Mouse (Mus musculus) lung, adult 2 months (tissue): ENCODE measurements around the gene Rims1. TPM values are rescaled to one million over a fixed set of nuclear protein-coding genes. Genes with fewer than 3 reads are reported as not detected.

ENCODE experiments used
- DNase-seq: peaks from one replicate; pipeline ENCODE4 v3.0.0; 2022
- H3K4me1 ChIP-seq: fragments of 200-500 bp; 2 replicates; pipeline ENCODE4 v1.6.1; 2011; ENCODE audit warnings: low read length; ENCODE audit not compliant: control insufficient read depth, insufficient read depth
- H3K4me3 ChIP-seq: fragments of 200-500 bp; replicated peaks from 2 replicates; pipeline ENCODE3; 2011; ENCODE audit warnings: low read depth, mild to moderate bottlenecking, control low read depth, low read length; ENCODE audit errors: extremely low read depth
- CTCF ChIP-seq: fragments of 200-500 bp; IDR thresholded peaks from 2 replicates; pipeline ENCODE4 v1.5.1; 2011; ENCODE audit warnings: mild to moderate bottlenecking, low read length, control low read depth; ENCODE audit not compliant: insufficient read depth
- POLR2A ChIP-seq: fragments of 200-500 bp; IDR thresholded peaks from 2 replicates; pipeline ENCODE4 v1.6.1; 2011; ENCODE audit warnings: low read depth, mild to moderate bottlenecking, control low read depth, low read length, borderline replicate concordance; ENCODE audit errors: extremely low read depth
- WGBS: fragments of 180-500 bp; shearing (Covaris S2); methylation state at CpG from one replicate; pipeline ENCODE4 v1.1.7; 2018; 5-methylcytosine and 5-hydroxymethylcytosine counted together
- polyA plus RNA-seq: library from polyadenylated mRNA; depleted of rRNA; stranded (reverse); fragments of >200 nt; gene quantifications from 2 replicates; pipeline ENCODE4 v1.2.3, GENCODE M21; 2012

The Rims1 gene
- polyA plus RNA-seq, 1 experiment: 0.13 TPM

GRCm38 (mm10) chr1:22770530-22771254 is 35.1 kb downstream of the Rims1 start:
- no peaks in the 10 kb centered on the region for H3K4me1 ChIP-seq
- 71% methylated on average over 7 of the region's 7 CpGs for WGBS
- DNase-seq: no peak
- TF ChIP-seq POLR2A (no peak), CTCF (no peak)
- no peak overlapping the region for H3K4me3 ChIP-seq

GRCm38 (mm10) chr1:22763376-22763775 is 42.4 kb downstream of the Rims1 start:
- H3K4me3 ChIP-seq: no peak overlapping the region
- DNase-seq: no peak
- 64% methylated on average over 4 of the region's 4 CpGs for WGBS
- TF ChIP-seq CTCF (no peak), POLR2A (no peak)
- H3K4me1 ChIP-seq: no peaks in the 10 kb centered on the region

- Histone ChIP-seq H3K4me1 (no peaks in the 10 kb centered on the region), H3K4me3 (no peak overlapping the region)
- DNase-seq: no peak
- TF ChIP-seq CTCF (no peak), POLR2A (no peak)
- 91% methylated on average over 5 of the region's 5 CpGs for WGBS
These were observed 43.0 kb downstream of the Rims1 start for GRCm38 (mm10) chr1:22762780-22763179.

GRCm38 (mm10) chr1:22750536-22750935 is 55.3 kb downstream of the Rims1 start:
- H3K4me3 ChIP-seq: no peak overlapping the region
- H3K4me1 ChIP-seq: no peaks in the 10 kb centered on the region
- no peak for TF ChIP-seq CTCF
- TF ChIP-seq POLR2A: no peak
- DNase-seq: no peak
- 69% methylated on average over 2 of the region's 2 CpGs for WGBS

GRCm38 (mm10) chr1:22744655-22745054 is 61.1 kb downstream of the Rims1 start:
- H3K4me3 ChIP-seq: no peak overlapping the region
- no peak for DNase-seq
- H3K4me1 ChIP-seq: no peaks in the 10 kb centered on the region
- TF ChIP-seq POLR2A (no peak), CTCF (no peak)
- 85% methylated on average over 5 of the region's 5 CpGs for WGBS

- TF ChIP-seq POLR2A (no peak), CTCF (no peak)
- no peak for DNase-seq
- no peaks in the 10 kb centered on the region for H3K4me1 ChIP-seq
- no peak overlapping the region for H3K4me3 ChIP-seq
- 79% methylated on average over 6 of the region's 6 CpGs for WGBS
These were observed 68.3 kb downstream of the Rims1 start for GRCm38 (mm10) chr1:22737491-22737890.

GRCm38 (mm10) chr1:22734429-22734828 is 71.4 kb downstream of the Rims1 start:
- TF ChIP-seq CTCF (no peak), POLR2A (no peak)
- no peak for DNase-seq
- H3K4me1 ChIP-seq: no peaks in the 10 kb centered on the region
- no peak overlapping the region for H3K4me3 ChIP-seq
- WGBS: 91% methylated on average over 2 of the region's 2 CpGs

- no peak for TF ChIP-seq POLR2A
- TF ChIP-seq CTCF: no peak
- 94% methylated on average over 1 of the region's 1 CpGs for WGBS
- no peak for DNase-seq
These were observed 72.5 kb downstream of the Rims1 start for GRCm38 (mm10) chr1:22733281-22733680.

GRCm38 (mm10) chr1:22728207-22728606 is 77.6 kb downstream of the Rims1 start:
- Histone ChIP-seq H3K4me3 (no peak overlapping the region), H3K4me1 (no peaks in the 10 kb centered on the region; the same call in 1 of the 2 replicates)
- 34% methylated on average over 4 of the region's 4 CpGs for WGBS
- no peak for TF ChIP-seq CTCF
- no peak for TF ChIP-seq POLR2A
- DNase-seq: no peak

More at GRCm38 (mm10) chr1:22733281-22733680, 72.5 kb downstream of the Rims1 start:
- Histone ChIP-seq H3K4me1 (no peaks in the 10 kb centered on the region), H3K4me3 (no peak overlapping the region)

GRCm38 (mm10) chr1:22721706-22722105 is 84.1 kb downstream of the Rims1 start:
- no peak for TF ChIP-seq POLR2A
- no peak for TF ChIP-seq CTCF
- no peaks in the 10 kb centered on the region for H3K4me1 ChIP-seq
- H3K4me3 ChIP-seq: no peak overlapping the region
- DNase-seq: no peak

- WGBS: 60% methylated on average over 2 of the region's 2 CpGs
- DNase-seq: no peak
- Histone ChIP-seq H3K4me1 (no peaks in the 10 kb centered on the region), H3K4me3 (no peak overlapping the region)
- TF ChIP-seq CTCF: no peak
- TF ChIP-seq POLR2A: no peak
These were observed 85.1 kb downstream of the Rims1 start for GRCm38 (mm10) chr1:22720714-22721113.
